Mouse (Mus musculus): ENCODE results near the gene Zswim8. TPM values are rescaled to one million over a fixed set of nuclear protein-coding genes. Genes with fewer than 3 reads are reported as not detected.

The Zswim8 gene
- polyA plus RNA-seq, 1 experiment: 177 TPM

DNA sequence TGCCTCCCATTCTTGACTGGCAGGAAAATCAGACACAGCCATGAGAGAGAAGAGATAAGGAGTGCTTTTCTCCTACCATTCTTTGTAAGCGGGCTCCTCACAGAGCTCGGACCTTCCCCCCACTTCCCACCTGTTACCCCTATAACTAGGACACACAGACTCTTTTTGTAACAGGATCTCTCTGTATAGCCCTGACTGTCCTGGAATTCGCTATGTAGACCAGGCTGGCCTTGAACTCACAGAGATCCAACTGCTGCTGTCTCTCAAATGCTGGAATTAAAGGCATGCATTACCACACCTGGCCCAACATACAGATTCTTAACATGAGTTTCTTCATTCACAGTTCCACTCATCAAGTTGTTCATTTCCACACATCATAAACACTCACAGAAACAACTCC, 44.6 kb upstream of the Zswim8 start:
- Histone ChIP-seq H3K27ac (ENCODE audit: insufficient read depth, low read length) (no peak overlapping the region), H3K36me3 (ENCODE audit: control insufficient read depth, insufficient read depth, low read length) (no peaks in the 10 kb centered on the region), H3K4me1 (ENCODE audit: control insufficient read depth, insufficient read depth, insufficient read length) (no peaks in the 10 kb centered on the region), H3K27me3 (ENCODE audit: control insufficient read depth, insufficient read depth, low read length) (0 out of 2 replicates have a peak, but pooled peaks cover 2% of the 10 kb centered on the region), H3K4me3 (ENCODE audit: extremely low read depth, insufficient read depth, insufficient read length) (no peak overlapping the region)
- DNase-seq (ENCODE audit: low read depth in 1 of 2, low spot score in 2 of 2): no peak
- WGBS: 94% methylated on average over 3 of the region's 3 CpGs
- no peak for TF ChIP-seq POLR2A (IDR thresholded peaks at IDR 0.05; ENCODE audit: low read depth, low read length)
- no peak for TF ChIP-seq CTCF (IDR thresholded peaks at IDR 0.05; ENCODE audit: extremely low read depth, insufficient read depth, insufficient read length, insufficient replicate concordance)

DNA sequence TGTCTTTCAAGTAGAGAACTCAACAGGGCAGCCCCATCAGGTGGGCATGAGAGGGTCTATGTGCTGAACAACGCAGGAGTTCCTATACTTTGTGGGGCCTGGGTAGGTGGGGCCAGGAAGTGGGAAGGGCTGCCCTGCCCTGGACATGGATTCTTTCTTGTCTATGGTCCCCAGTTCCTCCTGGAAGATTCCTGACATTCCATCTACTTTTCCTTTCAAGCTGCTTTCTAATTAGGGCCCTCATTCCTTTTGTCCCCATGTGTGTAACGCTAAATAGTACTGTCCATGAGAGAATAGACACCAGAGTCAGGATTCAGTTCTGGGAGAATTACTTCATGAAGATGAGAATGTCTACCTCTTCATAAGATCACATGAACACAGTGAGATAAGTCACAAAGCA, 43.8 kb upstream of the Zswim8 start:
- H3K27me3 ChIP-seq (ENCODE audit: control insufficient read depth, insufficient read depth, low read length): 0 out of 2 replicates have a peak, but pooled peaks cover 2% of the 10 kb centered on the region
- H3K36me3 ChIP-seq (ENCODE audit: control insufficient read depth, insufficient read depth, low read length): no peaks in the 10 kb centered on the region
- TF ChIP-seq POLR2A (IDR thresholded peaks at IDR 0.05; ENCODE audit: low read depth, low read length) (no peak), CTCF (IDR thresholded peaks at IDR 0.05; ENCODE audit: extremely low read depth, insufficient read depth, insufficient read length, insufficient replicate concordance) (no peak)
- H3K4me3 ChIP-seq (ENCODE audit: extremely low read depth, insufficient read depth, insufficient read length): no peak overlapping the region
- DNase-seq (ENCODE audit: low read depth in 1 of 2, low spot score in 2 of 2): no peak
- no peak overlapping the region for H3K27ac ChIP-seq (ENCODE audit: insufficient read depth, low read length)
- no peaks in the 10 kb centered on the region for H3K4me1 ChIP-seq (ENCODE audit: control insufficient read depth, insufficient read depth, insufficient read length)
- 90% methylated on average over 2 of the region's 2 CpGs for WGBS

DNA sequence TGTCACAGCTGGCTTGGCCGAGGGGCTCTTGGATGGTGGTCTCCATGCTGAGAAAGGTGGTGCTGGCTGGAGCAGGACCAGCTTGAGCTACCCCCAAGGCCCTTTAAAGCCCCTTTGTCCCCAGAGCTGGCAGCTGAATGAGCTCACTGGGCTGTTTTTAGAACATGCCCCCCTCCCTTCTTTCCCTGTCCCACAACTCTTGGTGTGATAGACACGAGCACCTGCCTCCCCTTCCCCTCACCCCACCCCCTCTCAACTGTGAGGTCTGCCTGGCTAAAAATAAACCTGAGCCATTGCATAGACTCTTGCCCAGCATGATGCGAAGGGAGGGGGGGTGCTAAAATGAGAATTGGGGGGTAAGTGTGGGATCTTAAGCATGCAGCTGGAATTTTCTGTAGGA, 42.9 kb upstream of the Zswim8 start:
- Histone ChIP-seq H3K36me3 (ENCODE audit: control insufficient read depth, insufficient read depth, low read length) (no peaks in the 10 kb centered on the region), H3K27me3 (ENCODE audit: control insufficient read depth, insufficient read depth, low read length) (0 out of 2 replicates have a peak, but pooled peaks cover 2% of the 10 kb centered on the region), H3K4me1 (ENCODE audit: control insufficient read depth, insufficient read depth, insufficient read length) (no peaks in the 10 kb centered on the region), H3K27ac (ENCODE audit: insufficient read depth, low read length) (no peak overlapping the region), H3K4me3 (ENCODE audit: extremely low read depth, insufficient read depth, insufficient read length) (no peak overlapping the region)
- no peak for DNase-seq (ENCODE audit: low read depth in 1 of 2, low spot score in 2 of 2)
- TF ChIP-seq CTCF (IDR thresholded peaks at IDR 0.05; ENCODE audit: extremely low read depth, insufficient read depth, insufficient read length, insufficient replicate concordance) (no peak), POLR2A (IDR thresholded peaks at IDR 0.05; ENCODE audit: low read depth, low read length) (no peak)
- 48% methylated on average over 3 of the region's 3 CpGs for WGBS

GRCm38 (mm10) chr14:20667469-20667868, 39.9 kb upstream of the Zswim8 start:
- H3K4me1 ChIP-seq (ENCODE audit: control insufficient read depth, insufficient read depth, insufficient read length): no peaks in the 10 kb centered on the region
- no peaks in the 10 kb centered on the region for H3K36me3 ChIP-seq (ENCODE audit: control insufficient read depth, insufficient read depth, low read length)
- 86% methylated on average over 1 of the region's 1 CpGs for WGBS
- H3K27ac ChIP-seq (ENCODE audit: insufficient read depth, low read length): no peak overlapping the region
- DNase-seq (ENCODE audit: low read depth in 1 of 2, low spot score in 2 of 2): no peak
- no peak overlapping the region for H3K4me3 ChIP-seq (ENCODE audit: extremely low read depth, insufficient read depth, insufficient read length)
- H3K27me3 ChIP-seq (ENCODE audit: control insufficient read depth, insufficient read depth, low read length): no peaks in the 10 kb centered on the region
- TF ChIP-seq CTCF (IDR thresholded peaks at IDR 0.05; ENCODE audit: extremely low read depth, insufficient read depth, insufficient read length, insufficient replicate concordance) (no peak), POLR2A (IDR thresholded peaks at IDR 0.05; ENCODE audit: low read depth, low read length) (no peak)

DNA sequence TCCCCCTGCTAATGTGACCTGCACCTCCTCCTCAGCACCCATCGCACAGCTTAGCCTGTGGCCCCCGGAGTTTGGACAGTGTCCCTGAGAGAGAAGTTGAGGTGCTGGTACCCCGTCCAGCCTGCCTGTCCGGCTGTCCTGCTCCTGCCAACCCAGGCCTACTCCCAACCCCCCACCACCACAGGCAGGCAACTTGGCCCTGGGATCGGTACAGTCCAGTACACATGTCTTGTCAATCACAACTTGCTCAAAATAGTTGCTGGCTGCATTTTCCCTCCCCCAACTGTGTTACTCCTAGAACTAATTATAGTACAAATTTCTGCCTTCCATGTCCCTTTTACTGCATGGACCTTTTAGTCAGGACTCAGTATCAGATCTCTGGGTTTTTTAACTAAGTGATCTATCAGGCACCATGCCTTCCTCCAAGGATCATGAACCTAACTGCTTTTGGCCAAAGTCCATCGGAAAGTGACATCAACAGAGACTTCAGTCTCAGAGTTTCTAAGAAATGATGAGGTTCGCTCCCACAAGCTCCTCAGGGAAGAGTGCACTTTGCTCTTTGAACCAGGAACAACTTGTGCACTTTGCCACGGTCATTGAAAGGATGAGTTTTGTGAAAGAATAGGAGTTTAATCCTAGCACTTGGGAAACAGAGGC, 39.1 kb upstream of the Zswim8 start, which contains the start of gene Synpo2l:
Gene Synpo2l, minus strand, starts transcription at position 201 of the 657 bp plus-strand sequence.
- TF ChIP-seq POLR2A (IDR thresholded peaks at IDR 0.05; ENCODE audit: low read depth, low read length) (no peak), CTCF (IDR thresholded peaks at IDR 0.05; ENCODE audit: extremely low read depth, insufficient read depth, insufficient read length, insufficient replicate concordance) (no peak)
- no peak within 1 kb of the TSS for H3K4me3 ChIP-seq (ENCODE audit: extremely low read depth, insufficient read depth, insufficient read length)
- H3K4me1 ChIP-seq (ENCODE audit: control insufficient read depth, insufficient read depth, insufficient read length): no peaks in the 10 kb centered on the region
- 81% methylated on average over 8 of the region's 8 CpGs for WGBS
- DNase-seq (ENCODE audit: low read depth in 1 of 2, low spot score in 2 of 2): no peak
- no peak within 1 kb of the TSS for H3K27ac ChIP-seq (ENCODE audit: insufficient read depth, low read length)
- no peaks in the 10 kb centered on the region for H3K27me3 ChIP-seq (ENCODE audit: control insufficient read depth, insufficient read depth, low read length)
- H3K36me3 ChIP-seq (ENCODE audit: control insufficient read depth, insufficient read depth, low read length): no peaks in the 10 kb centered on the region

- no peaks in the 10 kb centered on the region; the same call in 1 of the 2 replicates for H3K4me1 ChIP-seq (ENCODE audit: control insufficient read depth, insufficient read depth, insufficient read length)
- WGBS: 96% methylated on average over 2 of the region's 2 CpGs
- H3K36me3 ChIP-seq (ENCODE audit: control insufficient read depth, insufficient read depth, low read length): peaks cover 7% of the 10 kb centered on the region
- no peak overlapping the region for H3K4me3 ChIP-seq (ENCODE audit: extremely low read depth, insufficient read depth, insufficient read length)
- no peak overlapping the region for H3K27ac ChIP-seq (ENCODE audit: insufficient read depth, low read length)
- DNase-seq (ENCODE audit: low read depth in 1 of 2, low spot score in 2 of 2): no peak
- TF ChIP-seq CTCF (IDR thresholded peaks at IDR 0.05; ENCODE audit: extremely low read depth, insufficient read depth, insufficient read length, insufficient replicate concordance): no peak
- TF ChIP-seq POLR2A (IDR thresholded peaks at IDR 0.05; ENCODE audit: low read depth, low read length): no peak
- H3K27me3 ChIP-seq (ENCODE audit: control insufficient read depth, insufficient read depth, low read length): no peaks in the 10 kb centered on the region
Observed at GRCm38 (mm10) chr14:20672990-20673389, 34.4 kb upstream of the Zswim8 start.

DNA sequence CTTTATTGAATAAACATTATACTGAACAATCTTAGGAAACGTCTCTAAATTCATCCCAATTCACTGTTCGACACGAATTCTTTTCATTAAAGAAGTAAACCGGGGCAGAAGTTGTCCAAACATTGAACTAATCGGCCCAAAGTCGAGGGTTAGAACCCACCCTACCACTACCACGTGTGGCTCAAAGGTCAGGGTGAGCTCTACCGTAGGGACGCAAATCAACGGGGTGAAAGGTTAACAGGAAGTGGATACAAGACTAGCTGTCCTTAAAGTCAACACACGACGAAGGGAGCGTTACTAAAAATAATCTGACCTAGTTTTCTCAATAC, 33.7 kb upstream of the Zswim8 start:
- no peak for DNase-seq (ENCODE audit: low read depth in 1 of 2, low spot score in 2 of 2)
- Histone ChIP-seq H3K27ac (ENCODE audit: insufficient read depth, low read length) (peak overlapping the region; percentile 75), H3K36me3 (ENCODE audit: control insufficient read depth, insufficient read depth, low read length) (peaks cover 11% of the 10 kb centered on the region), H3K4me3 (ENCODE audit: extremely low read depth, insufficient read depth, insufficient read length) (peak overlapping the region; percentile 49), H3K27me3 (ENCODE audit: control insufficient read depth, insufficient read depth, low read length) (no peaks in the 10 kb centered on the region), H3K4me1 (ENCODE audit: control insufficient read depth, insufficient read depth, insufficient read length) (no peaks in the 10 kb centered on the region; the same call in 1 of the 2 replicates)
- TF ChIP-seq POLR2A (IDR thresholded peaks at IDR 0.05; ENCODE audit: low read depth, low read length) (no peak), CTCF (IDR thresholded peaks at IDR 0.05; ENCODE audit: extremely low read depth, insufficient read depth, insufficient read length, insufficient replicate concordance) (no peak)
- 10% methylated on average over 13 of the region's 13 CpGs for WGBS

All from spleen, adult 2 months (tissue).